Mouse (Mus musculus): ENCODE data around the gene Ano4. TPM values are rescaled to one million over a fixed set of nuclear protein-coding genes. Genes with fewer than 3 reads are reported as not detected.
A peak's percentile ranks its signal among the peaks of the same experiment; 100 is the strongest.

The Ano4 gene
- polyA plus RNA-seq, 1 experiment from 2014 or later: 11.9 TPM

- WGBS: 68% methylated on average over 11 of the region's 11 CpGs
- Histone ChIP-seq H3K27ac (ENCODE audit: low read depth, low read length) (no peak overlapping the region), H3K9ac (ENCODE audit: low read depth, low read length) (no peak overlapping the region), H3K36me3 (ENCODE audit: control insufficient read depth, insufficient read depth, low read length) (no peaks in the 10 kb centered on the region), H3K9me3 (ENCODE audit: control insufficient read depth, low read length) (no peaks in the 10 kb centered on the region), H3K4me1 (ENCODE audit: control insufficient read depth, insufficient read depth, low read depth, low read length) (no peaks in the 10 kb centered on the region), H3K27me3 (replicated peaks; ENCODE audit: control insufficient read depth, insufficient read depth, low read length) (no peaks in the 10 kb centered on the region), H3K4me2 (ENCODE audit: low read length) (no peak overlapping the region), H3K4me3 (ENCODE audit: low read length) (no peak overlapping the region)
- ATAC-seq: no peak
These were observed 6.9 kb upstream of the Ano4 start for GRCm38 (mm10) chr10:89351416-89351815.

- 0 out of 2 replicates have a peak, but pooled peaks have one; percentile 2 for ATAC-seq
- no peaks in the 10 kb centered on the region for H3K9me3 ChIP-seq (ENCODE audit: control insufficient read depth, low read length)
- WGBS: 70% methylated on average over 6 of the region's 6 CpGs
- no peak overlapping the region for H3K9ac ChIP-seq (ENCODE audit: low read depth, low read length)
- no peak overlapping the region for H3K4me3 ChIP-seq (ENCODE audit: low read length)
- H3K27ac ChIP-seq (ENCODE audit: low read depth, low read length): no peak overlapping the region
- H3K36me3 ChIP-seq (ENCODE audit: control insufficient read depth, insufficient read depth, low read length): no peaks in the 10 kb centered on the region
- H3K4me1 ChIP-seq (ENCODE audit: control insufficient read depth, insufficient read depth, low read depth, low read length): peaks cover 5% of the 10 kb centered on the region
- H3K4me2 ChIP-seq (ENCODE audit: low read length): no peak overlapping the region; the same call in 1 of the 2 replicates
- H3K27me3 ChIP-seq (replicated peaks; ENCODE audit: control insufficient read depth, insufficient read depth, low read length): peaks cover 10% of the 10 kb centered on the region
These were observed 1.0 kb upstream of the Ano4 start for GRCm38 (mm10) chr10:89345606-89346005.

GRCm38 (mm10) chr10:89345196-89345533 lies 603 bp upstream of the Ano4 start:
- Histone ChIP-seq H3K9me3 (ENCODE audit: control insufficient read depth, low read length) (no peaks in the 10 kb centered on the region), H3K27ac (ENCODE audit: low read depth, low read length) (no peak overlapping the region), H3K9ac (ENCODE audit: low read depth, low read length) (peak overlapping the region; percentile 75), H3K27me3 (replicated peaks; ENCODE audit: control insufficient read depth, insufficient read depth, low read length) (peaks cover 10% of the 10 kb centered on the region), H3K4me3 (ENCODE audit: low read length) (peak overlapping the region; percentile 63), H3K4me2 (ENCODE audit: low read length) (peak overlapping the region; percentile 87), H3K36me3 (ENCODE audit: control insufficient read depth, insufficient read depth, low read length) (no peaks in the 10 kb centered on the region), H3K4me1 (ENCODE audit: control insufficient read depth, insufficient read depth, low read depth, low read length) (peaks cover 5% of the 10 kb centered on the region)
- ATAC-seq: 0 out of 2 replicates have a peak, but pooled peaks have one; percentile 5
- WGBS: 59% methylated on average over 4 of the region's 4 CpGs

- 23% methylated on average over 4 of the region's 4 CpGs for WGBS
- ATAC-seq: no peak
- H3K9me3 ChIP-seq (ENCODE audit: control insufficient read depth, low read length): no peaks in the 10 kb centered on the region
- no peaks in the 10 kb centered on the region for H3K36me3 ChIP-seq (ENCODE audit: control insufficient read depth, insufficient read depth, low read length)
- peak overlapping the region; percentile 75 for H3K9ac ChIP-seq (ENCODE audit: low read depth, low read length)
- H3K4me3 ChIP-seq (ENCODE audit: low read length): peak overlapping the region; percentile 63
- peak overlapping the region; percentile 87 for H3K4me2 ChIP-seq (ENCODE audit: low read length)
- H3K27me3 ChIP-seq (replicated peaks; ENCODE audit: control insufficient read depth, insufficient read depth, low read length): peaks cover 10% of the 10 kb centered on the region
- no peak overlapping the region for H3K27ac ChIP-seq (ENCODE audit: low read depth, low read length)
- peaks cover 5% of the 10 kb centered on the region for H3K4me1 ChIP-seq (ENCODE audit: control insufficient read depth, insufficient read depth, low read depth, low read length)
These were observed 451 bp downstream of the Ano4 start for GRCm38 (mm10) chr10:89344132-89344490.

- Histone ChIP-seq H3K4me2 (ENCODE audit: low read length) (no peak overlapping the region; the same call in 1 of the 2 replicates), H3K4me1 (ENCODE audit: control insufficient read depth, insufficient read depth, low read depth, low read length) (peaks cover 5% of the 10 kb centered on the region), H3K9ac (ENCODE audit: low read depth, low read length) (no peak overlapping the region), H3K27me3 (replicated peaks; ENCODE audit: control insufficient read depth, insufficient read depth, low read length) (peaks cover 10% of the 10 kb centered on the region), H3K27ac (ENCODE audit: low read depth, low read length) (no peak overlapping the region), H3K36me3 (ENCODE audit: control insufficient read depth, insufficient read depth, low read length) (no peaks in the 10 kb centered on the region), H3K4me3 (ENCODE audit: low read length) (no peak overlapping the region), H3K9me3 (ENCODE audit: control insufficient read depth, low read length) (no peaks in the 10 kb centered on the region)
- no peak for ATAC-seq
- WGBS: 23% methylated on average over 8 of the region's 8 CpGs
These were observed 846 bp downstream of the Ano4 start for GRCm38 (mm10) chr10:89343716-89344115.

- no peak overlapping the region for H3K4me2 ChIP-seq (ENCODE audit: low read length)
- ATAC-seq: no peak
- no peaks in the 10 kb centered on the region for H3K9me3 ChIP-seq (ENCODE audit: control insufficient read depth, low read length)
- no peaks in the 10 kb centered on the region for H3K4me1 ChIP-seq (ENCODE audit: control insufficient read depth, insufficient read depth, low read depth, low read length)
- H3K27ac ChIP-seq (ENCODE audit: low read depth, low read length): no peak overlapping the region
- H3K9ac ChIP-seq (ENCODE audit: low read depth, low read length): no peak overlapping the region
- WGBS: no CpG with 5 or more reads among the region's 1 CpGs
- no peaks in the 10 kb centered on the region for H3K27me3 ChIP-seq (replicated peaks; ENCODE audit: control insufficient read depth, insufficient read depth, low read length)
- H3K36me3 ChIP-seq (ENCODE audit: control insufficient read depth, insufficient read depth, low read length): no peaks in the 10 kb centered on the region
- H3K4me3 ChIP-seq (ENCODE audit: low read length): no peak overlapping the region
These were observed 14.3 kb downstream of the Ano4 start for GRCm38 (mm10) chr10:89330261-89330660.

- no peak overlapping the region for H3K4me3 ChIP-seq (ENCODE audit: low read length)
- H3K9ac ChIP-seq (ENCODE audit: low read depth, low read length): no peak overlapping the region
- H3K36me3 ChIP-seq (ENCODE audit: control insufficient read depth, insufficient read depth, low read length): no peaks in the 10 kb centered on the region
- ATAC-seq: no peak
- H3K4me1 ChIP-seq (ENCODE audit: control insufficient read depth, insufficient read depth, low read depth, low read length): no peaks in the 10 kb centered on the region
- no peaks in the 10 kb centered on the region for H3K27me3 ChIP-seq (replicated peaks; ENCODE audit: control insufficient read depth, insufficient read depth, low read length)
- 85% methylated on average over 8 of the region's 8 CpGs for WGBS
- no peak overlapping the region for H3K27ac ChIP-seq (ENCODE audit: low read depth, low read length)
- H3K9me3 ChIP-seq (ENCODE audit: control insufficient read depth, low read length): no peaks in the 10 kb centered on the region
- H3K4me2 ChIP-seq (ENCODE audit: low read length): no peak overlapping the region
These were observed 14.8 kb downstream of the Ano4 start for GRCm38 (mm10) chr10:89329806-89330205.

GRCm38 (mm10) chr10:89328876-89329275 lies 15.7 kb downstream of the Ano4 start:
- Histone ChIP-seq H3K9me3 (ENCODE audit: control insufficient read depth, low read length) (no peaks in the 10 kb centered on the region), H3K4me2 (ENCODE audit: low read length) (no peak overlapping the region), H3K27ac (ENCODE audit: low read depth, low read length) (no peak overlapping the region), H3K4me1 (ENCODE audit: control insufficient read depth, insufficient read depth, low read depth, low read length) (no peaks in the 10 kb centered on the region), H3K27me3 (replicated peaks; ENCODE audit: control insufficient read depth, insufficient read depth, low read length) (no peaks in the 10 kb centered on the region), H3K9ac (ENCODE audit: low read depth, low read length) (no peak overlapping the region), H3K4me3 (ENCODE audit: low read length) (no peak overlapping the region), H3K36me3 (ENCODE audit: control insufficient read depth, insufficient read depth, low read length) (no peaks in the 10 kb centered on the region)
- no peak for ATAC-seq
- WGBS: 82% methylated on average over 8 of the region's 8 CpGs

GRCm38 (mm10) chr10:89327004-89327511 lies 17.5 kb downstream of the Ano4 start:
- ATAC-seq: peak; percentile 94
- Histone ChIP-seq H3K27me3 (replicated peaks; ENCODE audit: control insufficient read depth, insufficient read depth, low read length) (no peaks in the 10 kb centered on the region), H3K9me3 (ENCODE audit: control insufficient read depth, low read length) (no peaks in the 10 kb centered on the region), H3K9ac (ENCODE audit: low read depth, low read length) (no peak overlapping the region), H3K4me2 (ENCODE audit: low read length) (peak overlapping the region; percentile 43), H3K27ac (ENCODE audit: low read depth, low read length) (no peak overlapping the region), H3K4me1 (ENCODE audit: control insufficient read depth, insufficient read depth, low read depth, low read length) (no peaks in the 10 kb centered on the region), H3K36me3 (ENCODE audit: control insufficient read depth, insufficient read depth, low read length) (no peaks in the 10 kb centered on the region), H3K4me3 (ENCODE audit: low read length) (no peak overlapping the region)
- WGBS: 14% methylated on average over 15 of the region's 15 CpGs

- Histone ChIP-seq H3K27ac (ENCODE audit: low read depth, low read length) (no peak overlapping the region), H3K36me3 (ENCODE audit: control insufficient read depth, insufficient read depth, low read length) (no peaks in the 10 kb centered on the region), H3K9me3 (ENCODE audit: control insufficient read depth, low read length) (no peaks in the 10 kb centered on the region), H3K4me3 (ENCODE audit: low read length) (no peak overlapping the region), H3K27me3 (replicated peaks; ENCODE audit: control insufficient read depth, insufficient read depth, low read length) (no peaks in the 10 kb centered on the region), H3K4me1 (ENCODE audit: control insufficient read depth, insufficient read depth, low read depth, low read length) (no peaks in the 10 kb centered on the region), H3K9ac (ENCODE audit: low read depth, low read length) (no peak overlapping the region), H3K4me2 (ENCODE audit: low read length) (no peak overlapping the region)
- 88% methylated on average over 5 of the region's 5 CpGs for WGBS
- no peak for ATAC-seq
These were observed 18.2 kb downstream of the Ano4 start for GRCm38 (mm10) chr10:89326383-89326782.
